Mouse (Mus musculus): ENCODE data around the gene 4921524J17Rik. TPM values are rescaled to one million over a fixed set of nuclear protein-coding genes. Genes with fewer than 3 reads are reported as not detected.

The 4921524J17Rik gene
- polyA plus RNA-seq, 1 experiment: 12.3 TPM

DNA sequence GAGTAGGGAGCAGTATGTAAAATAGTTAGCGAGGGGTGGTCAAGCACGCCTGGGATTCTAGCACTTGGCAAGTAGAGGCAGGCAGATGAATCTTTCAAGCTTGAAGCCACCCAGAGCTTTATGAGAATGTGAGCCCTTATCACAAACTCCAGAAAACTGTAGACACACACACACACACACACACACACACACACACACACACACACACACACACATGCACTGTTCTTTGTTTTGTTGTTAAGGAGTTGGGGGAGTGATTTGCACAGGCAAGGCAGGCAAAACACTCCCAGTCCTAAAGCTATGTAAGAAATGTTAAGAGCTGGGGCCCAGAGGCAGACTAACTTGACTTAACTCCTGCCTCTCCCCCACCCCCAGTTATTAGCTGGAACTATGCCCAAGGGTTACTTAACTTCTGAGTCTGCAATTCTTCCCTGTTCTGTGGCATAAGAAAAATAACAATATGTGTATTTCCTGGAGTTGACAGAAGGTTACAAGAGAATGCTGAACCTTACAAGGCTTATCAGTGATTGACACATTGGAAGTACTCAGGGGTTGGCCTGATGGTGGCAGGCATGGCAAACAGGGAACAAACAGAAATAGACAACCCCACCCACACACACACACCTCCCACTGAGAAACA, 53.4 kb downstream of the 4921524J17Rik start:
- TF ChIP-seq CTCF (IDR thresholded peaks at IDR 0.05; ENCODE audit: extremely low read depth, insufficient read depth, low read length) (no peak), POLR2A (IDR thresholded peaks at IDR 0.05; ENCODE audit: extremely low read depth, insufficient read depth, low read length) (no peak)
- no peak overlapping the region for H3K4me3 ChIP-seq (ENCODE audit: insufficient read depth, low read length)
- no peak overlapping the region for H3K27ac ChIP-seq (ENCODE audit: insufficient read depth, low read length)
- H3K4me1 ChIP-seq (ENCODE audit: control insufficient read depth, insufficient read depth, low read length): no peaks in the 10 kb centered on the region

DNA sequence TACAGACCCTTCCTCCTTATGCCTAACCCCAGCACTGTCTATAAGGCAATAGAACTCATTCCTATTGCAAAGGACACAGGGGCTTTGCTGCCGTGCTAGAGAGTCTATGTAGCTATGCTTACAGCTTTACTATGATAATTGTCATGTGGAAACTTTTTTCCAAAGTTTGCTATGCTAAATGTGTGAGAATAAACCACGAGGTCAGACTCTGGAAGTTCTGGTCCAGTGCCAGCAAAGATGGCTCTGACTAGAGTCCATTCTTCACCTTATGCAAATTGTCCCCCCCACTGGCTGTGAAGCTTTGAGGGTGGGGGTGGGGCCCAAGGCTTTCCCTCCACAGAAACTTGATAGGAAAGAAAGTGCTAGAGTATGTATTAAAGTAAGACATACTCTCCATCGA, 56.1 kb downstream of the 4921524J17Rik start:
- Histone ChIP-seq H3K4me1 (ENCODE audit: control insufficient read depth, insufficient read depth, low read length) (no peaks in the 10 kb centered on the region), H3K4me3 (ENCODE audit: insufficient read depth, low read length) (no peak overlapping the region), H3K27ac (ENCODE audit: insufficient read depth, low read length) (no peak overlapping the region)
- TF ChIP-seq POLR2A (IDR thresholded peaks at IDR 0.05; ENCODE audit: extremely low read depth, insufficient read depth, low read length) (no peak), CTCF (IDR thresholded peaks at IDR 0.05; ENCODE audit: extremely low read depth, insufficient read depth, low read length) (no peak)

DNA sequence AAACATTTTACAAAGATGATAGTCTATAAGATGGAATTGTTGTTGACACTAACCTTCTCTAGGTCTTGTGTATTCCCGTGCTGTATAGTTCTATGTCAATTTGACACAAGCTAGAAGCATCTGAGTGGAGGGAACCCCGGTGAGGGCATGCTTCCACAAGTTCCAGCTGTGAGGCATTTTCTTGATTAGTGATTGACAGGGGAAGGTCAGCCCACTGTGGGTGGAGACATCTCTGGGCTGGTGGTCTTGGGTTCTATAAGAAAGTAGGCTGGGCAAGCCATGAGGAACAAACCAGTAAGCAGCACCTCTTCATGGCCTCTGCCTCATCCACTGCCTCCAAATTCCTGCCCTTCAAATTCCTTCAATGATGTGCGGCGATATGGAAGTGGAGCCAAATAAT, 58.3 kb downstream of the 4921524J17Rik start:
- Histone ChIP-seq H3K4me3 (ENCODE audit: insufficient read depth, low read length) (no peak overlapping the region), H3K4me1 (ENCODE audit: control insufficient read depth, insufficient read depth, low read length) (no peaks in the 10 kb centered on the region), H3K27ac (ENCODE audit: insufficient read depth, low read length) (no peak overlapping the region)
- no peak for TF ChIP-seq CTCF (IDR thresholded peaks at IDR 0.05; ENCODE audit: extremely low read depth, insufficient read depth, low read length)
- TF ChIP-seq POLR2A (IDR thresholded peaks at IDR 0.05; ENCODE audit: extremely low read depth, insufficient read depth, low read length): no peak

DNA sequence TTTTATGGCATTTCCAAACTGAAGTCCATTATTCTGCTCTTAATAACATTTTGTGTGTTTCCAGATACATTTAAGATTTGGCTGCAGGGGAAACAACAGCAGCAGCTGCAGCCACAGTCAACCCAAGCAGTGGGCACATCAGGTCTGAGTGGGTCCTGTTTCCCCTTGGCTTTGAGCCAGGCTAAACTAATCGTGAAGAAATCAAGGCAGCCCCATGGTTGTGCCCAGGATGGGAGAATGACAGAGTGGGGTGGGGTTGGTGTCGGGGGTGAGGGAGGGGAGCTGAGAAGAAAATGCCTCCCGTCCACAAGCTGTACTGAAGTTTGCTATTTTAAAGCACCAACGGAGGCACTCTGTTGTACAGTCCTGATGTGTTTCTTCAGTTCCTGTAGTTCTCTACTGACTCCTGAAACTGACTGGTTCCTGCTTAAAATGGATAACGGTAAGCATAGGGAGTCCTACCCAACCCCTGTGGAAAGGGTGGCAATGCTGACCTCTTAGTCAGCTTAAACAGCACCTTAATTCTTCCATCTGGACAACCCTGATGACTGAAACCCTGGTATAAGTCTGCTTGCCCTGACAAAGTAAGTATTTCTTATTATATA, 59.1 kb downstream of the 4921524J17Rik start:
- no peaks in the 10 kb centered on the region for H3K4me1 ChIP-seq (ENCODE audit: control insufficient read depth, insufficient read depth, low read length)
- no peak overlapping the region for H3K4me3 ChIP-seq (ENCODE audit: insufficient read depth, low read length)
- TF ChIP-seq POLR2A (IDR thresholded peaks at IDR 0.05; ENCODE audit: extremely low read depth, insufficient read depth, low read length) (no peak), CTCF (IDR thresholded peaks at IDR 0.05; ENCODE audit: extremely low read depth, insufficient read depth, low read length) (no peak)
- no peak overlapping the region for H3K27ac ChIP-seq (ENCODE audit: insufficient read depth, low read length)

GRCm38 (mm10) chr8:85372465-85372839, 60.2 kb downstream of the 4921524J17Rik start:
- H3K27ac ChIP-seq (ENCODE audit: insufficient read depth, low read length): no peak overlapping the region
- TF ChIP-seq POLR2A (IDR thresholded peaks at IDR 0.05; ENCODE audit: extremely low read depth, insufficient read depth, low read length) (no peak), CTCF (IDR thresholded peaks at IDR 0.05; ENCODE audit: extremely low read depth, insufficient read depth, low read length) (no peak)
- H3K4me1 ChIP-seq (ENCODE audit: control insufficient read depth, insufficient read depth, low read length): no peaks in the 10 kb centered on the region
- H3K4me3 ChIP-seq (ENCODE audit: insufficient read depth, low read length): no peak overlapping the region

DNA sequence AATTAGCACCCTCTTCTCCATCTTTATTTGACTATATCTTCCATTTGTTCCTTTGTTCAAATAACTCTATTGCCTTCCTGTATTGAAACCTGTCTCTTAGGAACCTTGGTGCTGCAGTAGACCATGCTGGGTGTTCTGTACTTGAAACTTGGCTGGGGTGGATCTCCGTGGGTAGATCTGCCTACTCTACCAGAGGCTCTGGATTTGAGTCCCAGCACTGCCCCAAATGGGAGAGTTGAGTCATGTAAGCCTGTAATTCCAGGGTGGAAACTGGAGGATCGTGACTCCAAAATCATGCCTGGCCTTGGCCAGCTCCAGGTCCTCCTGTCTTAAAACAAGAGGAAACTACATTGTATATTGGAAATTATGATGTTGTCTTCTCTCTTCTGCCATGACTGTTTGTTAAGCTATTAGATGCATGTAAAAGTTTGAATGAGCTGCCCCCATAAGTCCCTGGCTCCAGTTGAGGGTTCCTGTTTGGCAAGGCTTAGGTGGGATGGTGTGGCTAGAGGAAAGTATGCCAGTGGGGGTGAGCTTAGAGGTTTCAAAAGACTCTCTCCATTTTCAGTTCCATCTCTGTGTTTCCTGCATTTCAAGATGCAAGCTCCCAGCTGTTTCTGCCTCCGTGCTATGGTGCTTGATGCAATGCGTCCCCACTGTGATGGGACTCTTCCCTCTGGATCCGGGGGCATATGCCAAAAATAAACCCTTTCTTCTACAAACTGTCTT, 60.7 kb downstream of the 4921524J17Rik start:
- Histone ChIP-seq H3K27ac (ENCODE audit: insufficient read depth, low read length) (no peak overlapping the region), H3K4me3 (ENCODE audit: insufficient read depth, low read length) (no peak overlapping the region), H3K4me1 (ENCODE audit: control insufficient read depth, insufficient read depth, low read length) (no peaks in the 10 kb centered on the region)
- TF ChIP-seq CTCF (IDR thresholded peaks at IDR 0.05; ENCODE audit: extremely low read depth, insufficient read depth, low read length) (no peak), POLR2A (IDR thresholded peaks at IDR 0.05; ENCODE audit: extremely low read depth, insufficient read depth, low read length) (no peak)

DNA sequence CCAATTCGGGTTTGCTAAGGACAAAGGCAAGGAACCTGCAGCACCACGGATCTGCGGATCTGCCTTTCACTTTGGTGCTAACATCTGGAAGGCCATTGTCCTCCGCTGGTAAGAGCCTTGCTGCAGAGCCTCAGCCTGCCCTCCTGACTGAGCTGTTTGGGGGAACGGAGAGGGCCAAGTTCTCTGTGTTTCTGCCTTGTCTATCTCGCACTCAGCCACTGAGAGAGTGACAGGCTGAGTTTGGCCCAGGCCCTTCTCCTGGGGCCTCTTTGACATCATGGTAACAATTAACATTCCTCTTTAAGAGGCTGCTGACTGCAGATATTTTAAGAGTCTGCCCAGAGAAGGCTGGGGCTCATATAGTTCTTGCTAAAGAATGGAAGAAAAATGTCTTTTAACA, 67.5 kb downstream of the 4921524J17Rik start:
- Histone ChIP-seq H3K4me3 (ENCODE audit: insufficient read depth, low read length) (no peak overlapping the region), H3K27ac (ENCODE audit: insufficient read depth, low read length) (no peak overlapping the region), H3K4me1 (ENCODE audit: control insufficient read depth, insufficient read depth, low read length) (no peaks in the 10 kb centered on the region)
- TF ChIP-seq POLR2A (IDR thresholded peaks at IDR 0.05; ENCODE audit: extremely low read depth, insufficient read depth, low read length): no peak
- no peak for TF ChIP-seq CTCF (IDR thresholded peaks at IDR 0.05; ENCODE audit: extremely low read depth, insufficient read depth, low read length)

DNA sequence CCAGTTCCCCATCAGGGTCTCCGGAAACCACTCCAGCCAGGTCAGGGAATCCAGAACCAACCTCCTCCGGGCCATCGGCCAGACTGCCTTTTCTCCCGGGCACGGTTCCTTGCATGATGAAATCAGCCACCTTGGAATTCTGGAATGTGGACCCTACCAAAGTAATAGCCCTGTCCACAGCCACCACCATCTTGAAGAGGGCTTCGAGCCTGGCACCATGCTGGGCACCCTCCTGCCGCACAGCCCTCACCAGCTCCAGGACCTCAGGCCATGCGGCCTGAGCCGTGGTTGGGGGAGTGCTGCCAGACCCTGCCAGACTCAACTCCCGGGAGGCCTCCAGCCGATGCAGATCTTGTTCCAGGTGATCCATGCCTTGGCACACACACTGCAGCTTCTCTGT, 68.0 kb downstream of the 4921524J17Rik start:
- no peaks in the 10 kb centered on the region for H3K4me1 ChIP-seq (ENCODE audit: control insufficient read depth, insufficient read depth, low read length)
- no peak for TF ChIP-seq POLR2A (IDR thresholded peaks at IDR 0.05; ENCODE audit: extremely low read depth, insufficient read depth, low read length)
- TF ChIP-seq CTCF (IDR thresholded peaks at IDR 0.05; ENCODE audit: extremely low read depth, insufficient read depth, low read length): no peak
- H3K4me3 ChIP-seq (ENCODE audit: insufficient read depth, low read length): no peak overlapping the region
- no peak overlapping the region for H3K27ac ChIP-seq (ENCODE audit: insufficient read depth, low read length)

- TF ChIP-seq CTCF (IDR thresholded peaks at IDR 0.05; ENCODE audit: extremely low read depth, insufficient read depth, low read length): no peak
- TF ChIP-seq POLR2A (IDR thresholded peaks at IDR 0.05; ENCODE audit: extremely low read depth, insufficient read depth, low read length): no peak
These were observed 69.2 kb downstream of the 4921524J17Rik start for GRCm38 (mm10) chr8:85363406-85363805.

DNA sequence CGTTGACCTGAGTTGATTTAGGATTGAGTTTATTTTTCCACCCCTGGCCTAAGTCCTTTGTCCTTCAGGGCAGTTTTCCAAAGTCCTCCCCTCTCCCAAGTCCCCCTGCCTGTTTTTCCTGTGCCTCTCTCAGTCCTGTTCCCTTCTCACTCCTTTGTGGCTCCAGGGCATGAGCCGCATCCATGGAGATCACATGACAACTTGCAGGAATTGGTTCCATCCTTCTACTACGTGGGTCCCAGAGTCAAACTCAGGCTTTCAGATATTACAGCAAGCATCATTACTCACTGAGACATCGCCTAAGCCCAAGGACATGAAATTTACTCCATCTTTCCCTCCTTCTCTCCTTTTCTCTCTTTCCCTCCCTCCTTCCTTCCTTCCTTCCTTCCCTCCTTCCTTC, 70.4 kb downstream of the 4921524J17Rik start:
- no peaks in the 10 kb centered on the region for H3K4me1 ChIP-seq (ENCODE audit: control insufficient read depth, insufficient read depth, low read length)
- H3K27ac ChIP-seq (ENCODE audit: insufficient read depth, low read length): no peak overlapping the region
- H3K4me3 ChIP-seq (ENCODE audit: insufficient read depth, low read length): no peak overlapping the region
- TF ChIP-seq CTCF (IDR thresholded peaks at IDR 0.05; ENCODE audit: extremely low read depth, insufficient read depth, low read length) (no peak), POLR2A (IDR thresholded peaks at IDR 0.05; ENCODE audit: extremely low read depth, insufficient read depth, low read length) (no peak)

More at GRCm38 (mm10) chr8:85363406-85363805, 69.2 kb downstream of the 4921524J17Rik start:
- Histone ChIP-seq H3K4me3 (ENCODE audit: insufficient read depth, low read length) (no peak overlapping the region), H3K4me1 (ENCODE audit: control insufficient read depth, insufficient read depth, low read length) (no peaks in the 10 kb centered on the region), H3K27ac (ENCODE audit: insufficient read depth, low read length) (no peak overlapping the region)

Other genes with a start within 250 kb of the 4921524J17Rik start
- not detected in 2 replicates for gene Olfr371, start 206.8 kb downstream of the 4921524J17Rik start, polyA plus RNA-seq (2012; rRNA removed)
- gene Orc6, start 133.2 kb downstream of the 4921524J17Rik start, polyA plus RNA-seq (2012; rRNA removed): 39.5 and 43.4 TPM in 2 replicates
- 81.2 and 84.2 TPM in 2 replicates for gene Vps35, start 133.0 kb downstream of the 4921524J17Rik start, polyA plus RNA-seq (2012; rRNA removed)
- 4.3 and 5.0 TPM in 2 replicates for gene Mylk3, start 46.5 kb downstream of the 4921524J17Rik start, polyA plus RNA-seq (2012; rRNA removed)
- 49.0 and 49.2 TPM in 2 replicates for gene Gpt2, start 59.7 kb upstream of the 4921524J17Rik start, polyA plus RNA-seq (2012; rRNA removed)
- 95.2 and 114 TPM in 2 replicates for gene Dnaja2, start 122.5 kb upstream of the 4921524J17Rik start, polyA plus RNA-seq (2012; rRNA removed)

Measured in cortical plate, adult 2 months (tissue).